Mouse (Mus musculus) forebrain, embryonic 16.5 days (tissue): ENCODE measurements around the gene Igfbp6. TPM values are rescaled to one million over a fixed set of nuclear protein-coding genes. Genes with fewer than 3 reads are reported as not detected.
"Not testable (repeated sequence)": the region's sequence is repeated elsewhere in the genome, so short reads cannot be mapped to it uniquely, and the experiment has no call there.

Source experiments
- ATAC-seq: fragments of 200-750 bp; cut with Nextera tagmentation; 2 replicates; pipeline ENCODE4 v1.8.0; 2017; ENCODE audit warnings: mild to moderate bottlenecking, moderate library complexity
- H3K27ac ChIP-seq: fragments of 300-500 bp; sonication (generic); 2 replicates; pipeline ENCODE4 v1.5.1; 2014; ENCODE audit warnings: low read length, control low read depth
- H3K27me3 ChIP-seq: fragments of 300-500 bp; sonication (generic); replicated peaks from 2 replicates; pipeline ENCODE4 v1.6.1; 2014; ENCODE audit warnings: low read length; ENCODE audit not compliant: control insufficient read depth, insufficient read depth
- H3K36me3 ChIP-seq: fragments of 300-500 bp; sonication (generic); 2 replicates; pipeline ENCODE4 v1.6.1; 2014; ENCODE audit not compliant: control insufficient read depth, insufficient read depth
- H3K4me1 ChIP-seq: fragments of 300-500 bp; sonication (generic); replicated peaks from 2 replicates; pipeline ENCODE4 v1.6.1; 2014; ENCODE audit warnings: low read length; ENCODE audit not compliant: control insufficient read depth, insufficient read depth
- H3K4me2 ChIP-seq: fragments of 300-500 bp; sonication (generic); 2 replicates; pipeline ENCODE4 v1.6.1; 2014; ENCODE audit warnings: mild to moderate bottlenecking, low read length, control low read depth
- H3K4me3 ChIP-seq: fragments of 300-500 bp; sonication (generic); replicated peaks from 2 replicates; pipeline ENCODE4 v1.5.1; 2014; ENCODE audit warnings: mild to moderate bottlenecking, low read length, control low read depth
- H3K9ac ChIP-seq: fragments of 300-500 bp; sonication (generic); replicated peaks from 2 replicates; pipeline ENCODE4 v1.6.1; 2014; ENCODE audit warnings: low read depth, low read length, control low read depth
- H3K9me3 ChIP-seq: fragments of 300-500 bp; sonication (generic); 2 replicates; pipeline ENCODE4 v1.6.1; 2016; ENCODE audit warnings: low read length; ENCODE audit not compliant: control insufficient read depth
- WGBS: fragments of 180-500 bp; shearing (Covaris S2); extraction: QIAGEN DNeasy Blood & Tissue Kit; methylation state at CpG from one replicate; pipeline ENCODE4 v1.1.7; 2014; 5-methylcytosine and 5-hydroxymethylcytosine counted together
- polyA plus RNA-seq: library from polyadenylated mRNA; unstranded; fragments of >200 nt; fragmentation: Nextera tagmentation; extraction: Ambion mirVana; gene quantifications from 2 replicates; pipeline ENCODE4 v1.2.1, GENCODE M21; 2015

Gene Igfbp6
- polyA plus RNA-seq, 1 experiment from 2014 or later = 2.2 TPM

DNA sequence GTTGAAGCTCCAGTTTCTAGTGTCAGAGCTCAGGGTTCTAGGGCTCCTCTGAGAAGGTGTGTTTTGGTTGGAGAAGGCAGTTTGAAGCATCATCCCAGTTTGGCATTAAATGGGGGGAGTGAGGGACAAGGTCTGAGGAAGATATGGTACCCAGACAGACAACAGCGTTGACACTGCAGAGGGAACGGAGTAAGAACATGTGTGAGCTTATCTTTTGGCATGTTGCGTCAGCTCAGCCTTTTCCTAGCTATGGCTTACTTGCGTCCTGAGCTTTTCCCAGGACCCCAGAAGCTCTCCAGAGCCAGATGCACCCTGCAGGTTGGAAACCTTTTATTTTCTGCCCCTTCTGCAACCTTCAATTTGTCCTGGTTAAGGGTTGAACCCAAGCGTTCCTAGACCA, 1.9 kb downstream of the Igfbp6 start:
- H3K4me2 ChIP-seq = no peak overlapping the region
- peaks cover 28% of the 10 kb centered on the region for H3K27me3 ChIP-seq
- no peaks in the 10 kb centered on the region for H3K36me3 ChIP-seq
- H3K9me3 ChIP-seq = no peaks in the 10 kb centered on the region
- no peak overlapping the region for H3K4me3 ChIP-seq
- no peak for ATAC-seq
- H3K4me1 ChIP-seq = no peaks in the 10 kb centered on the region
- WGBS = 89% methylated on average over 5 of the region's 5 CpGs
- no peak overlapping the region for H3K9ac ChIP-seq
- no peak overlapping the region for H3K27ac ChIP-seq

DNA sequence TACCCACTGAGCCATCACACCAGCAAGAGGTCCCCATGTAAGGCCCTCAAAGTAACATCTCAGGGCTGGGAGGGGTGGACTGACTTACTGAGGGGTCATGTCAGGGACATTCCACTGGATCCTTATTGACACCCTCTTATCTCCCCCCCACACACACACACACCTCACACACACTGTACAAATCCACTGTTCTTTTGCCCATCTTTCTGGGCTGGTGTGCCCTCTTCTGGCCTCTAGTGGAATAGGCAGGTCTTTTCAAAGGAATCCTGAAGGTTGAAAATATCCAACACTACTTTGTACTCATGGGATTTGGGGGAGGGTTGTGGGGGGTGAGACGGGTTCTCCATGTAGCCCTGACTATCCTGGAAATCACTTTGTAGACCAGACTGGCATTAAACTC, 2.7 kb downstream of the Igfbp6 start:
- peaks cover 28% of the 10 kb centered on the region for H3K27me3 ChIP-seq
- no peak overlapping the region for H3K4me2 ChIP-seq
- ATAC-seq = no peak
- no peak overlapping the region for H3K9ac ChIP-seq
- no peaks in the 10 kb centered on the region for H3K4me1 ChIP-seq
- H3K36me3 ChIP-seq = no peaks in the 10 kb centered on the region
- H3K27ac ChIP-seq = no peak overlapping the region
- no peaks in the 10 kb centered on the region for H3K9me3 ChIP-seq
- no peak overlapping the region for H3K4me3 ChIP-seq
- WGBS = 0% methylated on average over 1 of the region's 1 CpGs

DNA sequence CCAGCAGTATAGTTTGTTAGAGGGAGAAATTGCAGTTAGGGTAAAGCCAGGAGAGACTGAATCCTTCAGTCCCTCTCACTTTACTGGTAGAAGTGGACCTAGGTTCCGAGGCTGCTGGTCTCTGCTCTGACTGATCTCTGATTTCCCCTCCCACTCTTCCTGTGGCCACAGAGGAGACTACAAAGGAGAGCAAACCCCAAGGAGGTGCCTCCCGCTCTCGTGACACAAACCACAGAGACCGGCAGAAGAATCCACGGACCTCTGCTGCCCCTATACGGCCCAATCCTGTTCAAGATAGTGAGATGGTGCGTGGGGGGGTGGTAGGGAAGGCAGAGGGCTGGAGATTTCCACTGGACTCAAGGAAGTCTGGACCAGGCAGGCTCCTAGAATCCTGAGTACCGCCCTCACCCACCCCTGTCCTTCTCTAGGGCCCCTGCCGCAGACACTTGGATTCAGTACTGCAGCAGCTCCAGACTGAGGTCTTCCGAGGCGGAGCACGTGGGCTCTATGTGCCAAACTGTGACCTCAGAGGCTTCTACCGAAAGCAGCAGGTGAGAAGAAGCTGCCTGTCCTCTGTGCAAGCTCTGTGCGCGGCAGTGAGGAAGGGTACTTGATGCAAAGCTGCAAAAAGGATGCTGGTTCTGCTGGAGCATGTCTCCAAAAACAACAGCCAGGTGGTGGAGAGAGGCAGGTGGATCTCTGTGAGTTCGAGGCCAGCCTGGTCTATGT, 3.7 kb downstream of the Igfbp6 start:
- no peak for ATAC-seq
- WGBS = 73% methylated on average over 16 of the region's 16 CpGs
- no peaks in the 10 kb centered on the region for H3K36me3 ChIP-seq
- H3K4me2 ChIP-seq = no peak overlapping the region
- peaks cover 24% of the 10 kb centered on the region for H3K27me3 ChIP-seq
- H3K27ac ChIP-seq = no peak overlapping the region
- no peaks in the 10 kb centered on the region for H3K4me1 ChIP-seq
- no peak overlapping the region for H3K4me3 ChIP-seq
- H3K9ac ChIP-seq = no peak overlapping the region
- no peaks in the 10 kb centered on the region for H3K9me3 ChIP-seq

DNA sequence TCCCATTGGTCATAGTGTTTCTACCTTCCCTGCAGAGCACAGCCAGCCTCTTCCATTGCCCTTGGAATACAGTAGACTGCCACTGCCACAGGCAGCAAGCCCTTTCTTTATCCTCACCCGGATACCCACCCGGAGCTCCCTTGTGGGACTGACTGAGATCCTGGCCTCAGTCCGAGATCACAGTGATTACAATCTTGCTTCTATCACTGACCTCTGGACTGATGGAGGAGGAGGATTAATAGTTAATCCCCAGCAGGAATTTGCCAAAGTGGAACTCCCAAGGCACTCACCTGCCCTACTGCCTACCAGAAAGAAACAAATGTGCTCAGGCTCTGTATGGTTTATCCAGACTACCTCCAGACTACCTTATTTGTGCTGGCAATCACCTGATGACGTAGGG, 5.4 kb downstream of the Igfbp6 start:
- Histone ChIP-seq H3K36me3 (no peaks in the 10 kb centered on the region), H3K27ac (no peak overlapping the region), H3K9me3 (no peaks in the 10 kb centered on the region), H3K4me2 (no peak overlapping the region), H3K9ac (no peak overlapping the region), H3K27me3 (peaks cover 13% of the 10 kb centered on the region), H3K4me1 (no peaks in the 10 kb centered on the region), H3K4me3 (no peak overlapping the region)
- ATAC-seq = no peak
- WGBS = 70% methylated on average over 4 of the region's 4 CpGs

DNA sequence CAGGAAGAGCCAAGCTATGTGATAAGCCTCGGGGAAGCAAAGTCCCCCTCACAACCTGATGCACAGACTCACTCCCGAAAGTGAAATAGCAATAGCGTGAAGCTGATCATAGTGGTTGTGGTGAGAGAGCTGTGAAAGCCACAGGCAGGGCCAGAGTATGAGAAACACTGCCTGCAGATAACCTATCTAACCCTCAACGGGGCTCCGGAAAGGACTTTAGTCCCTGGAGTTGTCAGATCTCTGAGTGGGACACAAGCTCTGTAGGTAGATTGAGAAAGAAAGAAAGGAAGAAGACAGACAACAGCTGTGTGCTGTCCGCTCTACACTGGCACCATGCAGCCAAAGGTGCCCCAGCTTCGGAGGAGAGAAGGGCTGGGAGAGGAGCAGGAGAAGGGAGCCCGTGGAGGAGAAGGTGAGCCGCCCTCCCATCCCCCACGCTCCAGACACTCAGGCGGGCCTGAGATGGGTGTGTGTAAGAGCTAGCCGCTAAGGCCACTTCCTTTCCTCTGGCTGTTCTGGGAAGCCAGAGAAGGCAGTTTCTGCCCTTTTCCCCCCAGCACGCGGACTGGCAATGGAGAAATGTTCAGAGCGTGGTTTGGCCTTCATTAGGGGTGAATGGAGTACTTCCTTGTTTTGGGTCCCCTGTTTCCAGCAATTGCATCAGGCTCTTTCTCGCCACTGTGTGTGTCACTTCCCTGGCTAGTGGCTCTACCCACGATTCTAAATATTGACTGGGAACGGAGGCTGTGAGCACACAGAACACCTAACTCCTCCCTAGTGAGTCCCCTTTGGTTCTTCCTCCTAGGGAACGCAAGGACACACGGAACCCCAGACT, 6.4 kb downstream of the Igfbp6 start, which contains the start of gene Soat2:
Soat2 (plus strand) TSS at position 226 of the 835 bp plus-strand sequence.
- no peaks in the 10 kb centered on the region for H3K4me1 ChIP-seq
- H3K9me3 ChIP-seq = no peaks in the 10 kb centered on the region
- no peak within 1 kb of the TSS for H3K4me3 ChIP-seq
- WGBS = 56% methylated on average over 20 of the region's 20 CpGs
- H3K9ac ChIP-seq = no peak within 1 kb of the TSS
- H3K27me3 ChIP-seq = peaks cover 5% of the 10 kb centered on the region
- H3K36me3 ChIP-seq = no peaks in the 10 kb centered on the region
- no peak for ATAC-seq
- no peak within 1 kb of the TSS for H3K4me2 ChIP-seq
- H3K27ac ChIP-seq = no peak within 1 kb of the TSS

DNA sequence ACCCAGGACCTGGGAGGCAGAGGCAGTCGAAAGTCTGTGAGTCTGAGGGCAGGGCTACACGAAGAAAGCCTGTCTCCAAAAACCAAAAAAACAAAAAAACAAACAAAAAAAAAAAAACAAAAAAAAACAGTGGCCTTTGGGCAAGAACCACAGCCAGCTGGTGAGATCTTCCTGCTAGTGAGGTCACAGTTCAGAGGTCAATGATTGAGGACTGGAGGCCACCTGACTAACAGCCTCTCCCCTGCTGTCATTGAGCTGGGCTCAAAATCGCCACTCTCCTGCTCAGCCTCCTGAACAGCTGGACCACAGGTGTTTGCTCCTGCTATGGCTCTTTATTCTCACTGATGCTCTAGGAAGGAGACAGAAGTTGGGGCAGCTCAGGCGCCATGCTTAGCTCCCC, 8.5 kb downstream of the Igfbp6 start:
- Histone ChIP-seq H3K4me2 (no peak overlapping the region), H3K4me3 (no peak overlapping the region), H3K27me3 (no peaks in the 10 kb centered on the region), H3K9me3 (no peaks in the 10 kb centered on the region), H3K27ac (no peak overlapping the region), H3K9ac (no peak overlapping the region), H3K36me3 (no peaks in the 10 kb centered on the region), H3K4me1 (no peaks in the 10 kb centered on the region)
- WGBS = 39% methylated on average over 4 of the region's 4 CpGs
- no peak for ATAC-seq

DNA sequence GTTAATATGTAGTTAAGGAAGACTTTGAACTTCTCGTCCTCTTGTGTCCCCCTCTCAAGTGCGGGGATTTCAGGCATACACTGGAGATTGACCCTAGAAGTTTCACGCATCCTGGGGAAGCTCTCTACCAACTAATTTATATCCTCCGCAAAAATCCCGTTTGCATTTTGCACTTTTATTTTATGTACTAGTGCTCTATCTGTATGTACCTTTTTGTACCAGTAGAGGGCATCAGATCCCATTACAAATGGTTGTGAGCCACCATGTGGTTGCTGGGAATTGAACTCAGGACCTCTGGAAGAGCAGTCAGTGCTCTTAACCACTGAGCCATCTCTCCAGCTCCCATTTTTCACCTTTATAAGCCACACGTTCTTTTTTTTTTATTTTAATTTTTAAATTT, 10.8 kb downstream of the Igfbp6 start:
- not testable (repeated sequence) for H3K4me3 ChIP-seq, ATAC-seq, H3K4me2 ChIP-seq, H3K4me1 ChIP-seq, H3K9me3 ChIP-seq, H3K27me3 ChIP-seq, H3K27ac ChIP-seq, H3K36me3 ChIP-seq, H3K9ac ChIP-seq
- WGBS = 92% methylated on average over 6 of the region's 6 CpGs

DNA sequence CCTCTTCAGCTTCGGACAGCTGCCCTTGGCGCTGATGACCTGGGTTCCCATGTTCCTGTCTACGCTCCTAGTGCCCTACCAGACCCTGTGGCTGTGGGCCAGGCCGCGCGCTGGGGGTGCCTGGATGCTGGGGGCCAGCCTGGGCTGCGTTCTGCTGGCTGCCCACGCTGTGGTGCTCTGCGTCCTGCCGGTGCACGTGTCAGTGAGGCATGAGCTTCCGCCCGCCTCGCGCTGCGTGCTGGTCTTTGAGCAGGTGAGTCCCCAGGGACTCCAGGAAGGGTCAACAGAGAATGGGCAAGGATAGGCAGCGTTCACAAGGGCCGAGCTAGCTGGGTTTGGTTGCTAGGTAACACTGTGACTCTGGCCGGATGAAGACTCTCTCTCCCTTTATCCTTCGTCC, 12.7 kb downstream of the Igfbp6 start:
- no peak overlapping the region for H3K9ac ChIP-seq
- no peak overlapping the region for H3K4me2 ChIP-seq
- no peaks in the 10 kb centered on the region for H3K4me1 ChIP-seq
- H3K9me3 ChIP-seq = no peaks in the 10 kb centered on the region
- 29% methylated on average over 20 of the region's 20 CpGs for WGBS
- H3K27me3 ChIP-seq = no peaks in the 10 kb centered on the region
- H3K36me3 ChIP-seq = no peaks in the 10 kb centered on the region
- H3K27ac ChIP-seq = no peak overlapping the region
- ATAC-seq = no peak
- H3K4me3 ChIP-seq = no peak overlapping the region

DNA sequence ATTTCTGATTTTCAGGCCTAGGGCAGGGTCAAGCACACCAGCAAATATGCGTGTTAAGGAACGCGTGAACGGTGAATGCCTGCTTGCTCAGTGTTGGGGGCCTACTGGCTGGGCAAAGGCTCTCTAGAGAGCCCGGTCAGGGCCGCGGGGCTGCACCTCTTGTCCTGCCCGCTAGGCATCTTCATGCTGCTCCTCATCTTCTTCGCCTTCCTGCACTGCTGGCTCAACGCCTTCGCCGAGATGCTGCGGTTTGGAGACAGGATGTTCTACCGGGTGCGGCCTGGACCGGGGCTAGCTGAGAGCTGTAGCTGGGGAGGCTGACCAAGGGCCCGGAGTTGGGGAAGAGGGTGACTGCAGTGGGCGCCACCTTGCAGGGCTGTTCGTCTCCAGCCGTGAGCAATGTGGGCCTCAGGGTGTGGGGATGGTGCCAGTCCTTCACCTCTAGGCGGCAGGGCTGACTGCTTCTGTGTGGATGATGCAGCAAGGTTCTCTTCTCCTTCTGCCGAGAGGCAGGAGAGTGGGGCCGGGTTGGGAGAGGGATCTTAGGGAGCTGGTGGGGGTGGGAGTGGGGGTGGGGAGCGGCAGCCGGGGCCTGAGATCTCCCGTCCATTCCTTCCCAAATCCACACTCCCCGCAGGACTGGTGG, 16.4 kb downstream of the Igfbp6 start:
- no peaks in the 10 kb centered on the region for H3K27me3 ChIP-seq
- 70% methylated on average over 25 of the region's 27 CpGs for WGBS
- H3K27ac ChIP-seq = no peak overlapping the region
- no peaks in the 10 kb centered on the region for H3K36me3 ChIP-seq
- H3K4me3 ChIP-seq = no peak overlapping the region
- no peak overlapping the region for H3K9ac ChIP-seq
- H3K4me1 ChIP-seq = no peaks in the 10 kb centered on the region
- no peaks in the 10 kb centered on the region for H3K9me3 ChIP-seq
- H3K4me2 ChIP-seq = no peak overlapping the region
- no peak for ATAC-seq
